Mouse (Mus musculus) heart, adult 9 months (tissue): ENCODE measurements around the gene Kif12.

Experiments used
- DNase-seq, 2 experiments: peaks; one replicate each; pipeline ENCODE4 v3.0.0; 2022; ENCODE audit warnings: low spot score in 2 of 2

Kif12 gene

DNA sequence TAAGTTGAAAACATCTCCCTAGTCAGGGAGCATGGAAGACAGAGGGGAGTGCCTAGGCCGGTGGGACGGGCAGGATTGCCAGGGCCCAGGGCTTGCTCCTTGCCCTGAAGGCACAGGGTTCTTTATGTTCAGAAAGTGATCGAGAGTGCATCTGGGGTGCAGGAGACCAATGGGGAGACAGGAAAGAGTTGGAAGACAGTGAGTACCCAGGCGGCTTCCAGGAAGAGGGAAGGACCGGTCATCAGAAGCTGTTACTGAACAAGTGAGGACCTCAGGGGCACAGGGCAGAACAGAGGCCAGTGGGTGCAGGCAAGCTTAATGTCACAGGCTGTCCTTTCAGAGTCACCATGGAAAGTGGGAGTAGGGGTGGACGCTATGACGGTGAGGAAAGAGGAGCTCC is 13.7 kb downstream of the Kif12 start:
- no peak for DNase-seq

DNA sequence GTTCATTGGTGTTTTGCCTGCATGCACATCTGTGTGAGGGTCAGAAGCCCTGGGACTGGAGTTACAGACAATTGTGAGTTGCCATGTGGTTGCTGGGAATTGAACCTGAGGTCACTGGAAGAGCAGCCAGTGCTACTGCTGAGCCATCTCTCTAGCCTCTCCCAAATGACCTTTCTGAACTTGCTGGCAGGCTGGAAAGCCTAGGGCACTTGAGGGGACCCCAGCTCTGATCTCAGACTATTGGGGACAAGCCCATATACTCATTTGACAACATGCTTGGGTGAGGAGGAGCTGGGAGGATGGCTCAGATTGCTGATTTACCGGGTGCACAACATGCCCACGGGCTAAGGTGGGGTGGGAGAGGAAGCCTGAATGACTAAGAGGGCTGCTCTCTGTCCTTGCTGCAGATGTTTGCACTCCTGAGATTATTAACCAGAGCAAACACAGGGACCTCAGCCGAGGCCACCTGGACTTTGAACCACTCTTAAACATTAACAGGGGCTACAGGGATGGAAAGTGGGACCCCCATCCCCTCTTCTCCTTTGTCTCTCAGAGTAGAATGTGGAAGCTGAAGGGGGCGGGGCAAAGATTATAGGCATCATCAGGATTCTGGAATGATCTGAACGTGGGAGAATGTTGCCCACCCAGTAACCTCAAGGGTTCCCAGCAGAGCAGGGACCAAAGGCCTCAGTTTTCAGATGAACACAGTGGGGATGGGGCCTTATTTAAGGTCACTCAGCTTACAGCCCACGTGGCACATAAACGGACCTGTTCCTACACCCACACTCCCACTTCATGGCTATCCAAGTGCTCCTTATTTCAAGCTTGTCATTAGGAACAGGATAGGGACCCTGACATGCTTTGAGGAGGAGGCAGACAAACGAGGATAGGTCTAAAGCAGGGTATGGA is 15.0 kb downstream of the Kif12 start:
- DNase-seq: no peak

DNA sequence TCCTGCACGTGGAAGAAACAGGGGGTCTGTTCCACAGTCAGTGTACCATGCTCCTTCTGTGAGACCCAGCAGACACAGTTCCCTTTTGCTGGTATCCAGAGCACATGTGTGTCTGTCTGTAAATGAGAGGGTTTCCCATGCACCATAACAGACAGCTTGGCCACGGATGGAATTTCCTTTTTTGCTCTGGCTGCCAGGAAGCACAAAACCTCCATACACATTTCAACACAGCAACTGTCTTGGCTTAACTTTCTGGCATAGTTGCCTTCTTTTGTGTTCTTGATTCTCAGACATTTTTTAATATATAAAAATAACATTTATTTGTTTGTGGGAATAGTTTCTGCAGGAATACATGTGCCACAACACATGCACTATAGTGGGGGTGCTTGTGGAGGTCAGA is 16.3 kb downstream of the Kif12 start:
- no peak for DNase-seq

DNA sequence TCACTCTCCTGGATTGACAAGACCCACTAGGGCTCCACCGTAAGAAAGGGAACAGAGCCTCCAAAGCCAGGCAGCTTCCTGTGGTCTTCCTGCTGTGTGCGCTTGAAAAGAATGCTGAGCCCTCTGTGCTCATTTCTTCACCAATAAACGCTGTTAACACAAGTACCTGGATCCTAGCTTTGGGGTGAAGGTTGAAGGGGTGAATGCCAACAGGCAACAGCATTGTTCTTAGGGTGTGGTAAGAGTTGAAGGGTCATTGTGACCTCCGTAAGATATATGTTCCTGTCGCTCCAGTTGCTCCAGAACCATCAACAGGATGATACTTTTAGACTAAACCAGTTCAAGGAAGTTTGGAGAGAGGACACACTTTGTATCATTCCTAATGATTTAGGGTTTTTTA is 17.2 kb downstream of the Kif12 start, which contains the start of gene Ambp:
TSS of gene Ambp (minus strand) at position 101 of the 400 bp plus-strand sequence.
- no peak for DNase-seq

DNA sequence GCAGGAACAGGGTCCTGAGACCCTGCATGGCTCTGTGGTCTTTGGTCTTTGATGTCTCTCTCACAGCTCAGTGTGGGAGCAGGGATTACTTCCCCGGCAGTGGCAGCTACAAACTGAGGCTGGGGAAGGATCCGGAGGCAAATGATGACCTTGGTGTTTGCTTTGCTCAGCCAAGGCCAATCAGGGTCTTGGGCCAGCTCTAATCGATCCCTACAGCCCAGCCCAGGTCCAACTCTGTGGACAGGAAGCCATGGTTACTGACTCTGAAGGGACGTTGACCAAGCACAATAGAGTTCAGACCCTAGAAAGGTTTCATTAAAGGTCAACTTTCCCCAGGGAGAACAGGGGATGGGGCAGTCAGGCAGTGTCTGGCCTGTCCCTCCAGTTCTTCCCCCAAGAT is 17.9 kb downstream of the Kif12 start:
- no peak for DNase-seq

DNA sequence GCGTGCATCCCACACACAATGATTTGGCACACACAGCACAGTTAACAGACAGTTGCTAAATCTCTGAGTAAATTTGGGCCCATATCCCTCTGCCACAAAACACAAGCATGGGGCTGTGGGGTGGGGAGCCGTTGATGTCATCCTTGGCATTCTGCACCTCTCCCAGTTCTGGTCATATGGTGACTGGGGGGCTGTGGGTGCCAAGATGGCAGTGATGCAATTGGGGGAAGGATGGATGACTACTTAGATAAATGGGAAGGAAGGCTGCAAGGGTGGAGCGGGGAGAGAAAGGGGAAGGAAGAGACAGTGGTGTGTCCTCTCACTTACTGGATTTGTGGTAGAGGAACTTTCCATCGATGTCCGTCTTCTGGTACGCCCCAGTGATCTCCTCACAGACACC is 20.8 kb downstream of the Kif12 start:
- peak in 1 of 2 experiments; percentile 12 for DNase-seq

DNA sequence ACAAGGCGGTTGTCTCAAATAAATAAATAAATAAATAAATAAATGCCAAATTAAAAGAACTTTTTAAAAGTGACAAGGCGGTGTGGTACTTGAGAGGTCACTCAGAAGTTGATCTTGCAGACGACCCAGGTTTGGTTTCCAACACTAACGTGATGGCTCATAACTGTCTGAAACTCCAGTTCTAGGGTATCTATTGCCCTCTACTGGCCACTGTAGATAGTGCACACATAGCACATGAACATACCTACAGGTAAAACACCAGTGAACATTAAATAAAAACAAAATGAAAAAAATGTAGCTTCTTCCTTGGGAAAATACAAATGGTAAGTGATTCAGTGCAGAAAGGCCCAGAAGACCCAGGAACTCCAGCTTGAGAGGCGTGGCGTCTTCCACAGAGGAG is 24.7 kb downstream of the Kif12 start:
- no peak for DNase-seq

DNA sequence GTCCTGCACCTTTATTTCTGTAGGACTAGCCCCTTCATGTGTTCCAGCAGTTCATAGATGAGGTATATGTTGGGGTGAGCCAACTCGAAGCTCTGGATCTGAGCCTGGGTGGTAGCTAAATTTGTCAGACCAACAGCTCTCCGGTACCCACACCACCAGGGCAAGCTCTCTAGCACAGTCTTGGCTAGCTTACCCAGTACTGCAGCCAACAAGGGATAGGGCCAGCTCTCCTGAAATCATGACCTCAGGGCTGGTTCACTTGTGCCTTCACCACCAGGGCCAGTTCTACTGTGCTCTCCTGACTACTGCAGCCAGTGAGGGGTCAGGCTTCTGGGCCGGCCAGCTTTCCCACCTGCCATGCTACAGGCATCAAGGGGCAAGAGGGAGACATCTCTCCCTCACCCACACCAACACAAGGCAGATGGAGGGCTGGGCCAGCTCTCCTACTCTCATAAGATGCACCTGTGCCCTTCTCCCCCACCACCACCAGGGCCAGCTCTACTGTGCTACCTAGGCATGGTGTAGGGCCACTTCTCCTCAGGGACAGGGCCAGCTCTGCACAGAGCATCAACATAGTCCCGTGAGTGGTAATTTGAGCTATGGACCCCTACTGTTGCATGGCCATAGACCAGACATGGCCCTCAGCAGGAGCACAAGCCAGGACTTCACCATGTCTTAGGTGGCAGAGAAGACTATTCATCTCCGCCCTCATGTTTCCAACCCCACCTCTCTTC is 41.9 kb downstream of the Kif12 start:
- peak; percentile 58 to 63 for DNase-seq

DNA sequence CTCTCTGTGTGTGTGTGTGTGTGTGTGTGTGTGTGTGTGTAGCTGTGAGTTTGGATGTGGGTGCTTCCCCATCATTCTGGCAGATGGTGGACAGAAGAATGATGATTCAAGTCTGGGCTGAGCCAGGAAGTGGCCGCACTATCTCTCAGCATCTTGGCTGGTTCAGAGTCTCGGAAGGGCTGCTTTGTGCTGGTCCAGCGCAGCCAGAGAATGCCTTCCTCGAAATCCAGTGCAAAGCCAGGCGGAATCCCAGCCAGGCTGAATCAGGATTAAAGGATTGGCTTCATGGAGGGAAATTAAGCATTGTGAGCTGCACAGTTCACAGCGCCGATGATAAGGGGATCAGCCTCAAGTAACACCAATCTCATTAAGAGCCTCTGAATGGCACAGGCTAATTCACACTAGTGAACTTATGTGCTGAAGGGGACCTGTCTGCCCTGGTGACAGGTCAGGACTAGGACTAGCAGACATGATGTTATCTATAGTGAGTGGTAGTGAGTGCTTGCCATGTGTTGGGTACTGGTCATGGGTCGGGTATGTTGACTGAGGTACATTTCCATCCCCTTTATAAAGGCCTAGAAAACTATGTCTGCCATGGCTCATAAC is 47.0 kb downstream of the Kif12 start:
- DNase-seq: no peak

DNA sequence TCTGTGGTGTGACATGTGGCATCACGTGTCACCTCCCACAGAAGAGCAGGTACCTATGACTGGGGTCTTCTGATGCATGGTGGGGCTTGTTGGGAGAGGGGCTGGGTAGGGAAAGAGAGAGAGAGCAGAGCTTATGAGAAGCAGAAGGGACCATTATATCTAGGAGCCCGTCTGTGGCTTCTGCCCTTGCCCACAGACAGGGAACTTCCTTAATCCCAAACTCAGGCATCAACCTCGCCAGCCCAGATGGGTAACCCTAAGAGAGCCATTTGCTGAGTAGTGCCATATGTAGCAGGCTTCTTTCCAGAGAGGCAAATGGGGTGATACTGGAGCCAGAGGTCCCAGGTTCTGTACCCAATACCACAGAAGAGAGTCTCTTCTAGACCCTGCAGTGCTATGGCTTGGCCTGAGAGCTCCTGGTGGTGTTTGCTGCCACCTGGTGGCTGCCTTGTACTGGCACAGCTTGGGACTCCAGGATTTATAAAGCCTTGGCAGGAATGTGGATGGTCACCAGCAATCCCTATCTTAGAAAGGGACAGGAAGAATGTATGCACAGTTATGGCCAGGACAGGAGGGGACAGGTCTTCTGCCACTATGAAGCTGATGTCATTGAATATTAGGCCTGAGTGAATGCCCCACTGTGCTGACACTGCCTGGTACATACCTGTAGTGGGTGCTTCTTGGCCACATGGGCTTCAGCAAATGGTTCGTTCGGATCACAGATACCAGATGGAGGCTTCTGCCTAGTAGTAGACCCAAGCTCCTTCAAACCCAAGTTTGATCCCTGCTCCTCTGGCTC is 53.1 kb downstream of the Kif12 start:
- peak; percentile 45 to 65 for DNase-seq
